Mouse (Mus musculus) hindbrain, embryonic 11.5 days (tissue): ENCODE measurements around the gene Mitf. TPM values are rescaled to one million over a fixed set of nuclear protein-coding genes. Genes with fewer than 3 reads are reported as not detected.

ENCODE experiments used
- ATAC-seq: fragments of 200-750 bp; cut with Nextera tagmentation; 2 replicates; pipeline ENCODE4 v1.8.0; 2017; ENCODE audit warnings: mild to moderate bottlenecking, moderate TSS enrichment, moderate library complexity; ENCODE audit not compliant: low FRiP score
- DNase-seq: peaks from one replicate; pipeline ENCODE4 v3.0.0-alpha.2; 2015; ENCODE audit warnings: low spot score
- H3K27ac ChIP-seq: fragments of 300-500 bp; sonication (generic); 2 replicates; pipeline ENCODE4 v1.5.1; 2014; ENCODE audit warnings: mild to moderate bottlenecking, low read depth, low read length
- H3K27me3 ChIP-seq: fragments of 300-500 bp; sonication (generic); 2 replicates; pipeline ENCODE4 v1.6.1; 2014; ENCODE audit warnings: mild to moderate bottlenecking, low read length, moderate library complexity, mixed read lengths; ENCODE audit not compliant: control insufficient read depth, insufficient read depth
- H3K36me3 ChIP-seq: fragments of 300-500 bp; sonication (generic); 2 replicates; pipeline ENCODE4 v1.6.1; 2014; ENCODE audit warnings: mild to moderate bottlenecking, low read length, moderate library complexity, mixed read lengths; ENCODE audit not compliant: control insufficient read depth, insufficient read depth
- H3K4me1 ChIP-seq: fragments of 300-500 bp; sonication (generic); replicated peaks from 2 replicates; pipeline ENCODE4 v1.6.1; 2014; ENCODE audit warnings: low read length, mixed read lengths; ENCODE audit not compliant: control insufficient read depth, insufficient read depth
- H3K4me2 ChIP-seq: fragments of 300-500 bp; sonication (generic); replicated peaks from 2 replicates; pipeline ENCODE4 v1.6.1; 2014; ENCODE audit warnings: mild to moderate bottlenecking, low read depth, low read length
- H3K4me3 ChIP-seq: fragments of 300-500 bp; sonication (generic); 2 replicates; pipeline ENCODE4 v1.5.1; 2014; ENCODE audit warnings: low read depth, low read length
- H3K9ac ChIP-seq: fragments of 300-500 bp; sonication (generic); 2 replicates; pipeline ENCODE4 v1.6.1; 2014; ENCODE audit warnings: low read depth, low read length
- H3K9me3 ChIP-seq: fragments of 300-500 bp; sonication (generic); 2 replicates; pipeline ENCODE4 v1.6.1; 2016; ENCODE audit warnings: low read length; ENCODE audit not compliant: control insufficient read depth
- WGBS: fragments of 180-500 bp; shearing (Covaris S2); extraction: QIAGEN DNeasy Blood & Tissue Kit; methylation state at CpG from one replicate; pipeline ENCODE4 v1.1.7; 2014; 5-methylcytosine and 5-hydroxymethylcytosine counted together
- polyA plus RNA-seq: library from polyadenylated mRNA; unstranded; fragments of >200 nt; fragmentation: Nextera tagmentation; extraction: Ambion mirVana; gene quantifications from 2 replicates; pipeline ENCODE4 v1.2.1, GENCODE M21; 2014

Mitf gene
- polyA plus RNA-seq, 1 experiment from 2014 or later: 1.2 TPM

DNA sequence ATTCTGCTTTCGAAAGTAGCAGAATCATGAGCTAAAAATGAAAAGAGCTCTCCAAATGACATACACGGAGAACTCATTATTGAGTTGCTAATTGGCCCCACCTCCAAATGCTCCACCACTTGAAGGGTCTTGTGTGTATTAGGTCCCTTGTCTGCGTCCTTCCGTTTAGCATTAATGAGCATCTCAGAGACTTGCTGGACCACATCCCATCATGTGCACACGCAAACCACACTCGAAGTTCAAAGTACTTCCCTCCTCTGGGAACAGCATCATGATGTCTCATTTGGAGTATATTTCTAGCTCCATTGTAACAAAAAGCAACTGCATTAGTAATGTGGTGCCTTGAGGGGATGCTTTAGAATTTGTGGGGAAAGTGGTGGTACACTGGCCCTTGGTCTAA, 24.6 kb upstream of the Mitf start:
- Histone ChIP-seq H3K36me3 (no peaks in the 10 kb centered on the region), H3K27me3 (no peaks in the 10 kb centered on the region), H3K4me3 (no peak overlapping the region), H3K27ac (no peak overlapping the region), H3K4me2 (no peak overlapping the region), H3K9ac (no peak overlapping the region), H3K9me3 (no peaks in the 10 kb centered on the region), H3K4me1 (no peaks in the 10 kb centered on the region)
- ATAC-seq (no peak), DNase-seq (no peak)
- WGBS: 91% methylated on average over 6 of the region's 6 CpGs

- ATAC-seq: no peak
- Histone ChIP-seq H3K9ac (no peak overlapping the region), H3K27ac (no peak overlapping the region), H3K4me2 (no peak overlapping the region), H3K4me3 (no peak overlapping the region), H3K4me1 (no peaks in the 10 kb centered on the region), H3K9me3 (no peaks in the 10 kb centered on the region), H3K27me3 (no peaks in the 10 kb centered on the region), H3K36me3 (no peaks in the 10 kb centered on the region)
- DNase-seq: no peak
- WGBS: 85% methylated on average over 4 of the region's 4 CpGs
Measured at GRCm38 (mm10) chr6:97786871-97787270, 20.0 kb upstream of the Mitf start.

- no peak for ATAC-seq
- H3K9me3 ChIP-seq: no peaks in the 10 kb centered on the region
- WGBS: 81% methylated on average over 9 of the region's 9 CpGs
Measured at GRCm38 (mm10) chr6:97788361-97788974, 18.4 kb upstream of the Mitf start.

DNA sequence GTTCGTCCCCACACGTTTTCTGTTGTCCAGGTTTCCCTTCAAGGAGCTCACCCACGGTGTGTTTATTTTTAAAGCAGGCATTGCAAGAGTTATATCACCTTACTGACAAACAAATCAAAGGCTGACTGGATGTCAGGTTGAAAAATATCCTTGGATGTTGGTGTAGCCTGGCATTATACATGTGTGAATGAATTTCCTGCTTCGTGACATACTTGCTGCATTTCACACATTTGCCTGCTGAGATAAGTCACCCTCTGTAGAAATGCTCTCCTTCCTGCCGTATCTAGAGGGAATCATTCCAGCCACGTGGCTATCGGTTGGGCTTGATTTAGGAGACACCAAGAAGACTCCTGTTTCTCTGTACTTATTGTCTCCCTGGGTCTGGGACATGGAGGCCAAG, 17.2 kb upstream of the Mitf start:
- 75% methylated on average over 7 of the region's 7 CpGs for WGBS
- H3K27me3 ChIP-seq: no peaks in the 10 kb centered on the region
- H3K4me2 ChIP-seq: no peak overlapping the region
- no peaks in the 10 kb centered on the region for H3K36me3 ChIP-seq
- ATAC-seq: no peak
- H3K9ac ChIP-seq: no peak overlapping the region
- H3K4me1 ChIP-seq: no peaks in the 10 kb centered on the region
- no peak overlapping the region for H3K4me3 ChIP-seq
- no peak overlapping the region for H3K27ac ChIP-seq
- DNase-seq: no peak
- no peaks in the 10 kb centered on the region for H3K9me3 ChIP-seq

More at GRCm38 (mm10) chr6:97788361-97788974, 18.4 kb upstream of the Mitf start:
- DNase-seq: no peak
- H3K4me1 ChIP-seq: no peaks in the 10 kb centered on the region
- H3K9ac ChIP-seq: no peak overlapping the region
- no peak overlapping the region for H3K4me3 ChIP-seq
- no peak overlapping the region for H3K27ac ChIP-seq
- no peaks in the 10 kb centered on the region for H3K36me3 ChIP-seq
- no peak overlapping the region for H3K4me2 ChIP-seq
- no peaks in the 10 kb centered on the region for H3K27me3 ChIP-seq

DNA sequence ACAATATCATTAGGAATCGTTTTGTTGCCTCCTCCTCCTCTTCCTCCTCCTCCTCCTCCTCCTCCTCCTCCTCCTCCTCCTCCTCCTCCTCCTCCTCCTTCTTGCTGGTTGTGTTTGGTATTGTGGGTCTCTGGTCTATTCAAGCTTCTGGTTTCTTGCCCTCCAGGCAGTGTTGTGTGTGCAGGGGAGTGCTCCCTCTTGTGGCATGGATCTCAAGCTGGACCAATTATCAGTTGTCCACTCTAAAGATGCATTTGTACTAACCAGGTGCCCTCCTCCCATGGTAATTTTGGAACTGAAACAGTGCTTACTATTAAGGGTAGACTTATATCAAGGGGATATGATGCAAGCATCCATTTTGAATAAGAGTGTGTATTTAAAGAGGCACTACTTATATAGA, 14.7 kb upstream of the Mitf start:
- 88% methylated on average over 1 of the region's 1 CpGs for WGBS
- no peak for ATAC-seq

DNA sequence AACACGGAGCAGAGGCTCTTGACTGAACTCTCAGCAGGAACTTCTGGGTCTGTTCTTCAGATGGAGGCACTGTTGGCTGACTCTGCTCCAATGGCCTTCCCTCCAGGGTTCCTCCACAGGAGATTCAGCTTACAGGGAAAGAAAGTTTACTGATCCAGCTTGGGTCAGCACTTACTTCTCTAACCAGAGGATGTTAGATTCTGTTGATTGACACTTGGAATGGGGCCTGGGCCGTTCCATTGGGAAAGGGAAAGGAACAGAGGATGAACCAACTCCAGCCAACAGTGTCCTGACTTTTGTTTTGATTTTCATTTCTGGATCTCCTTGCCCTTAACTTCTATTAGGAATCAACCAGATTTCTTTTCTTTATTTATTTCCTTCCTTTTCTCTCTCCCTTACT, 11.7 kb upstream of the Mitf start:
- H3K36me3 ChIP-seq: no peaks in the 10 kb centered on the region
- WGBS: 29% methylated on average over 2 of the region's 2 CpGs
- H3K27me3 ChIP-seq: no peaks in the 10 kb centered on the region
- H3K9me3 ChIP-seq: no peaks in the 10 kb centered on the region
- no peak overlapping the region for H3K4me3 ChIP-seq
- H3K9ac ChIP-seq: no peak overlapping the region
- DNase-seq (no peak), ATAC-seq (no peak)
- no peak overlapping the region for H3K4me2 ChIP-seq
- H3K4me1 ChIP-seq: no peaks in the 10 kb centered on the region
- H3K27ac ChIP-seq: no peak overlapping the region

More for the DNA sequence above, 14.7 kb upstream of the Mitf start:
- Histone ChIP-seq H3K27me3 (no peaks in the 10 kb centered on the region), H3K27ac (no peak overlapping the region), H3K4me2 (no peak overlapping the region), H3K4me1 (no peaks in the 10 kb centered on the region), H3K4me3 (no peak overlapping the region), H3K9ac (no peak overlapping the region), H3K36me3 (no peaks in the 10 kb centered on the region), H3K9me3 (no peaks in the 10 kb centered on the region)
- DNase-seq: no peak

DNA sequence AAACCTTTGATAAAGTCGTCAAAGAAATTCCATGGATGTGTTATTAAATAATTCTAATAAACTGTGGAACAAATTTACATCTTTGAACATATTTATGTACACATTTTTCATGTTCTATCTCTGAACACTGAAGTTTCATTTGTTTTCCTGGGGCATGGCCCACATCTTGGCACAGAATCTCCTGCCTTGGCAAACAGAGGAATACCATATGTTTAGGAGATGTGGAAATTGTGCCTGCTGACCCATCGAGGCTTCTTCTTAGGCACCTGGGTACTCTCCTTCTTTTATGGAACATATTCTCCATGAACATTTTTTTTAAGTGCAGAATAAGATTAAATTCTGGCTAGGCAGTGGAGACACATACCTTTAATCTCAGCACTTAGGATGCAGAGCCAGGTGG, 6.2 kb upstream of the Mitf start:
- Histone ChIP-seq H3K4me1 (no peaks in the 10 kb centered on the region), H3K9ac (no peak overlapping the region), H3K4me2 (no peak overlapping the region), H3K27me3 (no peaks in the 10 kb centered on the region), H3K27ac (no peak overlapping the region), H3K4me3 (no peak overlapping the region), H3K36me3 (no peaks in the 10 kb centered on the region), H3K9me3 (no peaks in the 10 kb centered on the region)
- no peak for ATAC-seq
- no peak for DNase-seq
- 70% methylated on average over 2 of the region's 2 CpGs for WGBS

DNA sequence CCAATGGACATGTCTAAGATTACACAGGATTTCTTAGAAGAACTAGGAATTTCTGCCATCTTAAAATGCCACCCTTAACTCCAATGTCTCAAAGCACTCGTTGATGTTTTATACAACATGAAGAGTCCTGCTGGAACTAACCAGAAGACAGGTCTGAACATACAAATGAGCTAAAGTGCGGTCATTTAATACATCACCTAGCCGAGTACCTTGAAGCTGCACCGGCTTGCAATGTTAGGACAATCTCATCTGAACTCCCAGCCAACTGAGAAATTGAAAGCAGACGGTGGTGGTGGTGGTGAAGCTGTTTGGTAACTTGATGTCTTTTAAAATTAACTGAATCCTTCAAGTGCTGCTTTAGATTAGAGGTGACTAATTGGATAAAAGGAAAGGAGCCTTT, 801 bp upstream of the Mitf start:
- ATAC-seq: no peak
- Histone ChIP-seq H3K4me3 (peak overlapping the region; percentile 70; the same call in 1 of the 2 replicates), H3K9me3 (no peaks in the 10 kb centered on the region), H3K9ac (no peak overlapping the region), H3K4me1 (no peaks in the 10 kb centered on the region), H3K4me2 (peak overlapping the region; percentile 85), H3K27me3 (no peaks in the 10 kb centered on the region), H3K27ac (no peak overlapping the region), H3K36me3 (no peaks in the 10 kb centered on the region)
- DNase-seq: no peak
- 50% methylated on average over 5 of the region's 5 CpGs for WGBS

GRCm38 (mm10) chr6:97814191-97814590, 7.3 kb downstream of the Mitf start:
- H3K9me3 ChIP-seq: no peaks in the 10 kb centered on the region
- 64% methylated on average over 4 of the region's 4 CpGs for WGBS

More at GRCm38 (mm10) chr6:97814191-97814590, 7.3 kb downstream of the Mitf start:
- H3K9ac ChIP-seq: no peak overlapping the region
- H3K4me1 ChIP-seq: no peaks in the 10 kb centered on the region
- ATAC-seq (no peak), DNase-seq (no peak)
- no peak overlapping the region for H3K4me3 ChIP-seq
- no peak overlapping the region for H3K4me2 ChIP-seq
- H3K27ac ChIP-seq: no peak overlapping the region
- H3K36me3 ChIP-seq: no peaks in the 10 kb centered on the region
- no peaks in the 10 kb centered on the region for H3K27me3 ChIP-seq
